Mouse (Mus musculus) urinary bladder, adult 18-20 months (tissue): Measurements from ENCODE around the gene Prss8.

Source experiments
- DNase-seq, 2 experiments: peaks; one replicate each; pipeline ENCODE4 v3.0.0; 2022; ENCODE audit warnings: low spot score in 2 of 2, mixed read lengths in 2 of 2

Gene Prss8

DNA sequence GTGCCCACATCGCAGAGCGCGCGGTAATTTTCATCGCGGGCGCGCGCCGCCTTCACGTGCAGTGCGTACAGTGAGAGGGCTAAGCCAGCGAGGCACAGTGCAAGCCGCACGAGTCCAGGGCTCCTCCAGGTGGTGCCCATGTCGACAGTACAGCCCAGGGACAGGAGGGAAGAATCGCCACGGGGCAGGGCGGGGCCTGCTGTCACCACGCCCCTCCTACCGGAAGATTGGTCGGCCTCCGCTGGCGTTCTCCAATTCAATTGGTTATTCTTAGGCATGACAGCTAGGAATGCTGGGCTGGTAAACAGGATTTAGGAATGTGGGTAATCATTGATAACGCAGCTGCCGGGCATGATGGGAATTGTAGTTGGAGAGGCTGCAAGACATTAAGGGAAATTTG is 34.5 kb downstream of the Prss8 start, which contains the start of the genes Gm21974 and Vkorc1:
Gm21974 (minus strand) TSS at position 13 of the 400 bp plus-strand sequence.
Vkorc1 (minus strand) TSS at position 176 of the 400 bp plus-strand sequence.
- peak; percentile 91 to 95 for DNase-seq

DNA sequence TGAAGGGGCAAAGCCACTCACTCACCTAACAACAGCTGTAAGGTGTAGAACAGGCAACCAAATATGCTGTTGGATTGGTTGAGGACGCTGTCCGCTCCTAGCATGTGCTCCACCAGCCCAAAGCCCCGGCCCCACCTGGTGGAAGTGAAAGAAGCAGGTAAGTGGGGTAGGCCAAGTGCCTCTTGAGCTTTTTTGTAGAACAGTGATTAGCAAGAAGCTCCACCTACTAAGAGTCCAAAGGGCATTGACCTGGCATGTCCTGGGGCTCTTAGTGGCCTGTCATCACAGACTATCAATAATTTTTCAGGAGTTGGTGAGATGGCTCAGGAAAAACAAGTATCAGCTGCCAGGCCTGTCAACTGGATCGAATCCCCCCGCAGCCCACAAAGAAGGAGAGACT is 35.4 kb downstream of the Prss8 start:
- no peak for DNase-seq

DNA sequence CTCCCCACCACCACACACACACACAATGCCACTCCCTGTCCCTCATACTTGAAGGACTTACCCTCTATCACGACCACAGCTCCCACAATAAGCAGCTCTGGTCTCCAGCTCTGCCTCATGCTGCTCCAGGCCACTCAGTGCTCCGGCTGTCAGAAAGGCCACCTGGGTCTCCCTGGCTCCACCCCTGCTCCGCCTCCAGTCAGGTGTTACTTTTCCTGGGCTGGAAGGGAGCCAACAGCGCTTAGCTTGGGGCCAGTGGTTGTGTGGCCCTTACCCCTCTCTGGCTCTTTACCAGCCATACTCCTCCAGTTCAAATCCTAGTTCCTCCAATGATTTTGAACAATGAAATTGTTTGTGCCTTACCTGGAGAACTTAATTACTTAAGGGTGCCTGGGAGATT is 39.1 kb downstream of the Prss8 start, which contains the start of gene Prss53:
Prss53 (minus strand) TSS at position 173 of the 400 bp plus-strand sequence.
- no peak for DNase-seq

DNA sequence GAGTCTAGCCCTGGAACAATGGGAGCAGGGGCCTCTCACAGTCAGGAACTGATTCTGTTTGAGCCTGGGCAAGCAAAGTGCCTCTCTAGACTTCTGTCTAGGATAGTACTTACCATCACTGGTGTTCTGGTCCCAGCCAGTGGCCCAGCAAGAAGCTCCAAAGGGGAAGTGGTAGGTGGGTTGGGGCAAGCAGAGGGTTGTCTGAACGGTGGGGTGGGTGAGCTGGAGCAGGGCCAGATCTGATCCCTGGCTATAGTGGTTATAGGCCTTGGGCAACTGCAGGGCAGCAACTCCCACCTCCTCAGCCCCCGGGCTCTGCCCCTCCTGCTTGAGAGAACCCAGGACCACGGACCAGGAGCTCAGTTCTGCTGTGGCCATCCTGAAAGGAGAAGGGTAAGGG is 41.1 kb downstream of the Prss8 start:
- no peak for DNase-seq

DNA sequence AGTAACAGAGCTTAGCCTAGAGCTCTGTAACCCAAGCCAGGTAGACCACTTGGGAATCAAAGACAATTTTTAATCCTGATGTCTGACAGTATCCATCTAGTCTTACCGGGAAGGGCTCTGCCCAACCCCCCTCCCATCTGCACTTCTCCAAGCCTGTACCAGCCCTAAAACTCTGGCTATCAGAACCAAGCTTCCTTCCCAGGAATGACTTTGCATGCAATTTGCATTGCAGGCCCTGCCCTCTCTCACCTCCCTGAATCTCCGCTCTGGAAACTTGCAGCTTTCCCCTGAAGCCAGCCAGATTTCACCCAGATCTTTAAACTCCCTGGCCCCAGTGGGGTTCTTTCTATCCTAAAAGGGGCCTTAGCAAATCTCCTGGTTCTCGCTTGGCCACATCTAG is 42.1 kb downstream of the Prss8 start:
- DNase-seq = no peak

DNA sequence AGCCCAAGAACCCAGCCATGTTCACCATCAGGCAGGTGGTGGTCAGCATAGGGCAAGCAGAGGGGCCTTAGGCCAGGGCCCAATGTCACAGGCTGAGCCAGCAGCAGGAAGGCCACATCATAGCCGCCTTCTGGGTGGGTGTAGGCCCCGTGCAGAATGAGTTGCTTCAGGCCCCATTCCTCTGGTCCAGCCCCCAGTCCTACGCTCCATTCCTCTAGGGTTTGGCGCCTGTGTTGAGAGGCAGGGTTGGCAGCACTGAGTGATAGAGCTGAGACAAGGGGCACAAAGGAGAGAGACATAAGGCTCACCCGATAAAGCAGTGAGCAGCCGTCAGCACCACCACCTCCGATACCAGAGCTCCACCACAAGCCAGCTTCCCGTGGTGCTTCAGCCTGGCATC is 42.7 kb downstream of the Prss8 start:
- no peak for DNase-seq

DNA sequence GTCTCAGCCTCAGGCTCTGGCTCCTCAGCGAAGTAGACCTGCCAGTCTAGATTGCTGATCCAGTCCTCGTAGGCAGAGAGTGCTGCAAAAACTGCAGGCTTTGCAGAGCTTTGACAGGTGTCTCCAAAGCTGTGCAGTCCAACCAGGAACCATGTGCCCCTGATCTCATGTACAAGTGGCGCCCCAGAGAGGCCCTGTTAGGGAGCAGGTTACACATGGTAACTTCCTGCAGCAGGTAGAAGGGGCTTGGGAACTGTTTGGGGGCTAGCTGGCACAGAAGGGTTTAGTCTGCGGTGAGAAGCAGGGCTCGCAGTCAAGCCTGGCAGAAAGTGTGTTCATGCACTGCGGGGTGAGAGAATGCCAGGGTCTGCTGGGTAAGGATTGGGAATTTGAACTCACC is 43.4 kb downstream of the Prss8 start:
- no peak for DNase-seq

DNA sequence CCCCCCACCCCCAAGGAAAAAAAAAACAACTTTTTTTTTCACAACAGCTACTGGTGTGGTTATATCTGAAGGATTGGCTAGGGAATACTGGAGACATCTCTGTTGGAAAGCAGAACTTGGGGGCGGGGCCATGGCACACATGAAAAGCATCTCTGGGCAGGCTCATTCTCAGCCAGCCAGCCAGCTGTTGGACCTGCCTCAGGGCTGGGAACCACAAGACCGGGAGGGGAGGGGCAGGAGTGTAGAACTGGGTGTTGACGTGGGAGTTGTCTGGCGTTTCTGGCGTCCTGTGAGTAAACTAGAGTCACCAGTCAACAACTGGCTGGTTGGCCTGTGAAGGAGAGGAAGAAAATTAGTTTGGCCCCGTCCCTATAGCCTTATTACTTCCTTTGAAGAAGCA is 44.0 kb downstream of the Prss8 start:
- DNase-seq = peak in 1 of 2 experiments; percentile 62

DNA sequence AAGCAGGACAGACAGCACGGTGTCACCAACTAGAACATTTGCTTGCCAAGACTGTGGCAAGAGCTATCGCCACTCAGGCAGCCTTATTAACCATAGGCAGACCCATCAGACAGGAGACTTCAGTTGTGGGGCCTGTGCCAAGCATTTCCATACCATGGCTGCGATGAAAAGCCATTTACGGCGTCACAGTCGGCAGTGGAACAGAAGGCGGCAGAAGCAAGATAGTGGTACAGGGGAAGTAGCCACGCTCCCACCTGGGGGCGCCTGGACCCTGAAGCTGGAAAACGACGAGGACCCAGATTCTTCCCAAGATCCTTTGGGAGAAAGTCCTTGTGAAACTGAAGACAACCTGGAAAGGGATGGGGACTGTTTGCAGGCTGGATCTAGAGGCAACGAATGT is 49.5 kb downstream of the Prss8 start:
- no peak for DNase-seq

DNA sequence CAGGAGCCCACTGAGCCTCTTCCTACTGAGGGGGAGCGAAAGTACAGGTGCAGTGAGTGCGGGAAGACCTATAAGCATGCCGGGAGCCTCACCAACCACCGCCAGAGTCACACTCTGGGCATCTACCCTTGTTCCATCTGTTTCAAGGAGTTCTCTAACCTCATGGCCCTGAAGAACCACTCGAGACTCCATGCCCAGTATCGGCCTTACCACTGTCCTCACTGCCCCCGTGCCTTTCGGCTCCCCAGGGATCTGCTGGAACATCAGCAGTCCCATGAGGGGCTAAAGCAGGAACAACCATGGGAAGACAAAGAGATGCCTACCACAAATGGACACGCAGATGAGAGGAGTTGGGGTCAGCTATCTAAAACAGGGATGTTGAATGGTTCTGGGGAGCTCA is 50.6 kb downstream of the Prss8 start:
- DNase-seq = no peak

DNA sequence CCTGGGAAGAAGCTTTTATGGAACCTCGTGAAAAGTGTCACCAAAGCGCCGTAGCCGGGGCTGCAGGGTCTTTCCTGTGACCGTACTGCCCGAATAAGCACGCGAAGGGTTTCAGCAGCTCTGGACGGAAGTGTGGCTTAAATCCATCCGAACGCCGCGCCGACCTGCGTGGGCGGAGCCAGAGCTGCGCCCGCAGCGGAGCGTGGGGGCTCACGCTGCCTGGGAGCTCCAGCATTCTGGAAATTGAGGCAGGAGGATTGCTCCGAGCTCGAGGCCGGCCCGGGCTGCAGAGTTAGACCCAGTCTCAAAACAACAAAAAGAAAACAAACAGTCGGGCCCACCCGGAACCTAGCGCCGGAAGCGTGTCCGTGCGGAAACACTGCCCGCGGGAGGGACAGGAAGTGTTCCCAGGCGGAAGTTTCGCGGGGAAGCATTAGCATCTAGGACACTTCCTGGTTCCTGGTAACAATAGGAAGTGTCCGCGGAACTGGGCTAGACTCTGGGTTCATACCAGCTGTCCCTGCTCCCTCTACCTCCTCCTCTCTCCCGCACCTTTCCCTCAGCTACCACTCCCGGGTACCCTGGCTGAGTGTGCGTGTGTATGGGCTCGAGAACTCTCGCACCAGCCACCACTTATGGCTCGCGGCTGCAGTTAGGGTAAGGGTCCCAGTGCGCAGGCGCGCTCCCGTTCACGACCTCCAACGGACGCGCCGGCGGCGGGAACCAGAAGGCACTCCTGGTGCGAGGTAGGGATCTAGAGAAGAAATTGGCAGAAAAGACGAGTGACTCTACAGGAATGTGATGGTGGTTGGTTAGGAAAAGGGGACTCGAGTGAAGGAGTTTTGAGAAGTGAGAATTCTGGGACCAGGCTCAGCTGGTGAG is 53.2 kb downstream of the Prss8 start, which contains the start of gene Zfp668:
Zfp668 (minus strand) TSS at position 362 of the 882 bp plus-strand sequence.
- peak; percentile 83 to 87 for DNase-seq

DNA sequence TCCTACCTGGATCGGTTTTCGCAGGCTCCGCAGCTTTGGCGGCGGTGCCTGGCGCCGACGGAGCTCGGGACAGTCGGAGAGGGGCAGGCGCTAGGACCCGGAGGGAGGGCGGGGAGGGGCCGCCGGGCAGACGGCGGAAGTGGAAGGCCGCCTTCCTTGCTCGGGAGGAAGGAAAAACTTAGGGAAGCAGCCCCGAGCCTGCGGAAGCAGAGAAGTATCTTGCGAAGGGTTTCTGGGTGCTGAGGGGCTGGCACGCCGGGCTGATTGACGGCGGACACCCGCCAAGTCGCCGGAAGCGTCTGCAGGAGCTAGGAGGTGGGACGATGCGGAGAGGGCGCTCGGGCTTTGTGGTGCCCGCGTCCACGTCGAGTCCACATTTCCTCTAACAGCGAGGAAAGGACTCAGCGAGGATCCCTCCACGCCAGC is 53.9 kb downstream of the Prss8 start, which contains the start of gene Zfp646:
Zfp646 (plus strand) TSS at position 181 of the 426 bp plus-strand sequence.
- DNase-seq = peak; percentile 64 to 79
